Mouse (Mus musculus) CH12.LX (cell line): ENCODE data around the gene Platr25. TPM values are rescaled to one million over a fixed set of nuclear protein-coding genes. Genes with fewer than 3 reads are reported as not detected.
A peak's percentile ranks its signal among the peaks of the same experiment; 100 is the strongest.
"Not testable (repeated sequence)": the region's sequence is repeated elsewhere in the genome, so short reads cannot be mapped to it uniquely, and the experiment has no call there.

Experiments used
- DNase-seq: peaks from one replicate; pipeline ENCODE4 v3.0.0-alpha.2; 2013; ENCODE audit errors: extremely low read depth
- H3K27ac ChIP-seq: 2 replicates; pipeline ENCODE4 v1.5.1; 2012; ENCODE audit warnings: low read depth, mild to moderate bottlenecking, control low read depth, moderate library complexity; ENCODE audit not compliant: insufficient read depth
- H3K27me3 ChIP-seq: replicated peaks from 2 replicates; pipeline ENCODE3; 2012; ENCODE audit warnings: inconsistent platforms
- H3K36me3 ChIP-seq, 2 experiments: replicated peaks in 1 of 2; 2 replicates each; pipeline versions ENCODE3 to v1.6.1; 2012; ENCODE audit warnings: inconsistent platforms in 1 of 2, low read length in 1 of 2, mild to moderate bottlenecking in 1 of 2, mixed read lengths in 1 of 2, moderate library complexity in 1 of 2; ENCODE audit not compliant: control insufficient read depth in 1 of 2, insufficient read depth in 1 of 2
- H3K4me1 ChIP-seq, 2 experiments: 2 replicates each; pipeline ENCODE4 v1.6.1; 2012; ENCODE audit warnings: inconsistent platforms in 1 of 2, moderate library complexity in 1 of 2; ENCODE audit not compliant: insufficient read depth in 2 of 2, control insufficient read depth in 1 of 2
- H3K4me2 ChIP-seq: 2 replicates; pipeline ENCODE4 v1.6.1; 2012; ENCODE audit warnings: low read depth, mild to moderate bottlenecking, control low read depth; ENCODE audit not compliant: poor library complexity, insufficient read depth, severe bottlenecking
- H3K4me3 ChIP-seq, 3 experiments: fragments of 150-350 bp in 1 of 3; sonication (generic) in 1 of 3; replicated peaks in 1 of 3; 2 replicates each; pipeline versions ENCODE3 to v1.5.1; 2011 to 2012; ENCODE audit warnings: low read depth in 2 of 3, low read length in 2 of 3, mild to moderate bottlenecking in 2 of 3, moderate library complexity in 2 of 3, control low read depth in 1 of 3, improper control_type of control experiment in 1 of 3, inconsistent platforms in 1 of 3, mixed read lengths in 1 of 3; ENCODE audit not compliant: poor library complexity in 1 of 3
- H3K79me2 ChIP-seq: replicated peaks from 2 replicates; pipeline ENCODE4 v1.6.1; 2012; ENCODE audit warnings: mild to moderate bottlenecking, moderate library complexity; ENCODE audit not compliant: control insufficient read depth, poor library complexity, insufficient read depth, severe bottlenecking; ENCODE audit errors: extremely low read depth
- H3K9ac ChIP-seq: 2 replicates; pipeline ENCODE4 v1.6.1; 2012; ENCODE audit warnings: low read depth, mild to moderate bottlenecking, control low read depth, moderate library complexity; ENCODE audit not compliant: insufficient read depth
- H3K9me3 ChIP-seq: replicated peaks from 2 replicates; pipeline ENCODE3; 2012; ENCODE audit warnings: low read length, inconsistent platforms, mixed read lengths
- CHD2 ChIP-seq: IDR thresholded peaks from 2 replicates; pipeline ENCODE4 v1.6.1; 2011; ENCODE audit warnings: low read length, improper control_type of control experiment
- E2F4 ChIP-seq: IDR thresholded peaks from 2 replicates; pipeline ENCODE4 v1.6.1; 2011; ENCODE audit warnings: low read depth, low read length, improper control_type of control experiment; ENCODE audit not compliant: insufficient replicate concordance
- ELF1 ChIP-seq: IDR thresholded peaks from 2 replicates; pipeline ENCODE4 v1.6.1; 2014; ENCODE audit warnings: low read depth, mild to moderate bottlenecking, inconsistent platforms, low read length, improper control_type of control experiment
- ETS1 ChIP-seq: conservative IDR thresholded peaks from 2 replicates; pipeline ENCODE4 v1.6.1; 2012; ENCODE audit warnings: low read depth, mild to moderate bottlenecking, inconsistent platforms, low read length, improper control_type of control experiment, moderate library complexity
- GABPA ChIP-seq: IDR thresholded peaks from 2 replicates; pipeline ENCODE4 v1.6.1; 2012; ENCODE audit warnings: low read depth, low read length, improper control_type of control experiment, inconsistent platforms; ENCODE audit not compliant: insufficient replicate concordance
- KAT2A ChIP-seq: IDR thresholded peaks from 2 replicates; pipeline ENCODE4 v1.6.1; 2012; ENCODE audit warnings: low read length, improper control_type of control experiment, inconsistent platforms; ENCODE audit not compliant: insufficient replicate concordance
- MAZ ChIP-seq: IDR thresholded peaks from 2 replicates; pipeline ENCODE4 v1.6.1; 2012; ENCODE audit warnings: low read depth, mild to moderate bottlenecking, inconsistent platforms, low read length, improper control_type of control experiment, moderate library complexity
- PAX5 ChIP-seq: IDR thresholded peaks from 2 replicates; pipeline ENCODE4 v1.6.1; 2012; ENCODE audit warnings: low read length, inconsistent platforms, mixed read lengths
- RCOR1 ChIP-seq: conservative IDR thresholded peaks from 2 replicates; pipeline ENCODE4 v1.6.1; 2012; ENCODE audit warnings: low read depth, mild to moderate bottlenecking, inconsistent platforms, low read length, improper control_type of control experiment
- UBTF ChIP-seq: IDR thresholded peaks from 2 replicates; pipeline ENCODE4 v1.6.1; 2012; ENCODE audit warnings: low read depth, mild to moderate bottlenecking, inconsistent platforms, low read length, improper control_type of control experiment, moderate library complexity
- USF2 ChIP-seq: conservative IDR thresholded peaks from 2 replicates; pipeline ENCODE4 v1.6.1; 2011; ENCODE audit warnings: low read depth, low read length, improper control_type of control experiment
- dilution Hi-C: fragments of 300-500 bp; cut with MboI; formaldehyde crosslinking; loops from 2 replicates; pipeline ENCODE4 v1.14.3; 2020; ENCODE audit warnings: low sequenced_read_pairs; ENCODE audit not compliant: extremely low pct_unique_long_range_greater_than_20kb, extremely low pct_ligation_motif_present
- in situ Hi-C: fragments of 300-500 bp; cut with MboI; formaldehyde crosslinking; loops from 3 replicates; pipeline ENCODE4 v1.14.3; 2019; ENCODE audit warnings: low sequenced_read_pairs, low pct_ligation_motif_present, low pct_unique_long_range_greater_than_20kb, mixed read lengths
- polyA plus RNA-seq: library from polyadenylated mRNA; unstranded; fragments of >175 nt; gene quantifications from 2 replicates; pipeline ENCODE4 v1.2.1, GENCODE M21; 2012; ENCODE audit warnings: low read depth; ENCODE audit not compliant: insufficient read length
- total RNA-seq, 2 experiments: library from RNA; depleted of rRNA; stranded (reverse); fragments of 300-350 nt in 1 of 2; fragments of >200 nt in 1 of 2; gene quantifications; 2 replicates each; pipeline ENCODE4 v1.2.3; 2012 to 2014

Platr25 gene
- total and polyA plus RNA-seq, 3 experiments = 10.0 to 26.7 (median 13.2) TPM

GRCm38 (mm10) chr13:62733322-62733721 is 27.2 kb downstream of the Platr25 start:
- Histone ChIP-seq H3K27me3 (no peaks in the 10 kb centered on the region), H3K4me1 (0 out of 4 replicates have a peak, but pooled peaks cover 0 to 3% of the 10 kb centered on the region in 2 experiments), H3K9ac (no peak overlapping the region), H3K4me3 (no peak overlapping the region), H3K36me3 (no peaks in the 10 kb centered on the region), H3K27ac (no peak overlapping the region), H3K79me2 (no peaks in the 10 kb centered on the region), H3K9me3 (no peaks in the 10 kb centered on the region), H3K4me2 (no peak overlapping the region)
- in situ Hi-C loops = no loop called here
- no peak for DNase-seq
- dilution Hi-C loops = no loop called here
- TF ChIP-seq ETS1 = no peak
- TF ChIP-seq USF2 = no peak
- no peak for TF ChIP-seq MAZ
- no peak for TF ChIP-seq KAT2A
- no peak for TF ChIP-seq RCOR1
- no peak for TF ChIP-seq PAX5
- no peak for TF ChIP-seq CHD2
- no peak for TF ChIP-seq UBTF
- TF ChIP-seq GABPA = no peak
- no peak for TF ChIP-seq ELF1
- TF ChIP-seq E2F4 = no peak

- H3K9ac ChIP-seq, H3K27ac ChIP-seq, H3K9me3 ChIP-seq, in situ Hi-C loops, H3K79me2 ChIP-seq, H3K4me2 ChIP-seq, H3K36me3 ChIP-seq, dilution Hi-C loops, H3K27me3 ChIP-seq, H3K4me1 ChIP-seq: not testable (repeated sequence)
- peak overlapping the region in 1 of 3 experiments; percentile 32 for H3K4me3 ChIP-seq
- DNase-seq = peak; percentile 75
Observed at GRCm38 (mm10) chr13:62712611-62713010, 47.9 kb downstream of the Platr25 start.

GRCm38 (mm10) chr13:62685287-62685648 is 75.2 kb downstream of the Platr25 start:
- H3K4me1 ChIP-seq, H3K9me3 ChIP-seq, H3K27me3 ChIP-seq, in situ Hi-C loops, H3K79me2 ChIP-seq, dilution Hi-C loops, H3K36me3 ChIP-seq, H3K27ac ChIP-seq, DNase-seq: not testable (repeated sequence)
- Histone ChIP-seq H3K4me3 (peak overlapping the region in 2 of 3 experiments; percentile 43 to 50), H3K4me2 (peak overlapping the region; percentile 78; the same call in 1 of the 2 replicates), H3K9ac (peak overlapping the region; percentile 70)
